Mouse (Mus musculus) layer of hippocampus, adult 9-10 months (tissue): ENCODE data around the gene Telo2.
"Not testable (repeated sequence)": the region's sequence is repeated elsewhere in the genome, so short reads cannot be mapped to it uniquely, and the experiment has no call there.

Experiments
- DNase-seq: peaks from one replicate; pipeline ENCODE4 v3.0.0; 2022; ENCODE audit warnings: low spot score

The Telo2 gene

DNA sequence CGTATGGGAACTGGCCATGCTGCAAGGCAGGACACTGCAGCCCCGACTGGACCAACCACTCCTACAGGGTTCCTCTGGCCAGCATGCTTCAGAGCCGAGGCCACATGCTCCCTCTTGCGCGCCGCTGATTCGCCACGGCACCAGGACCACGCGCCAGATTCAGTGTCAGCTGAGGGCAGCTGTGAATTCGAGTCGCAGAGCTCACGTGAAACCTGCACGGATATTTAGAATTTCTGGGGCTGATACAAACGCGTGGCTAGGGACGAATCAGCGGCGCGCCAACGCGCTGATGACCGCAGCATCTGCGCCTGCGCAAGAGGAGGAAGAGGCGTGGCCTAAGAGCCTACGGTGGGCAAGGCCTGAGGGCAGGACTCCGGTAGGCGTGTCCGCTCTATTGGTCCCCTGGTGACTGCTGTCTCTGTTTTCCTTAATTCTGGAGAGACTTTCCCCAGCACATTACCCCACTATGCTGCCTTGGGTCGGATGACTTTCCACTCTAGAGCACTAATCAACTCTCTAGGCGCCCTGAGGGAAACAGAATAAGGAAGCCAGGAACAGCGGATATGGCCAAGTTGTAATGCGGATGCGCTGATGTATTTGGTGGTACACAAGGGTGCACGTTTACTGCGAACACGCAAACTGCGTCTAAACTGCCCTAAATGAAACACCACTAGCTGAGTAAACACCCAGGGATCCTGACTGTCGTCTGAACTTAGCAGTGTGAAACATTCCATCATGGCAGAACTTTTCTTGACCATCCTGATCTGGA, at the start of gene Telo2:
Gene Telo2, minus strand, starts transcription at position 304 of the 769 bp plus-strand sequence.
- DNase-seq = peak; percentile 78

DNA sequence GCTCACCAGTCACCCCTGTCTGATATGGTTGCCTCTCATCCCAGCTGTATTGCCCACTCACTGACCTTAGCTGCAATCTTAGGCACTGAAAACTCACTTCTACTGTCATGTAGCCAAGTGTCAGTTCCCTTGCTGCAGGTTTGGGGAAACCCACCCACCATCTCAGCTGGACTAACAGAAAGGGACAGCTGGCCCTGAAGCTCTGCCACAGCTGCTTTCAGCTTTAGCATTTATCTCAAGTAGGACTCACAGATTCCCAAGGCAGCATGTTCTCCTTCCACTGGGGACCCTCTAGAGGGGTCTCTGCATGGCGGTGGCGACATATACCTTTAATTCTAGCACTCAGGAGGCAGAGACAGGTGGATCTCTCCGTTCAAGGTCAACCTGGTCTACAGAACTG, 49.0 kb upstream of the Telo2 start:
- DNase-seq = no peak

DNA sequence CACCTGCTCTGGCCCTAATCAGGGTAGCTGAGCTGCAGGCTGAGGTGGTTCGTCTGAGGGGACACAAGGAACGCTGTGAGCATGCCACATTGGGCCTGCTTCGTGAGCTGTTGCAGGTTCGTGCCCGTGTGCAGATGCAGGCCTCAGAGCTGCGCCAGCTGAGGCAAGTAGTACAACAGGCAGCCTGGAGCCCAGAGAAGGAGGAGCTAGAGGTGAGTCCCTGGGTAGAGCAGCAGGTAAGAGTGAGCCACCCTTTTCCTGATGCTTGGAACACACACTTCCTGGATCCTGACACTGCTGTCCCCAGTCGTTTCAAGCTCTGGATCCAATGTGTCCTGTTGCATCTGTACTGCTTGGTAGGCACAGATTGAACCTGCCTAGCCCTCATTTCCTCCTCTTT, 47.6 kb upstream of the Telo2 start:
- no peak for DNase-seq

DNA sequence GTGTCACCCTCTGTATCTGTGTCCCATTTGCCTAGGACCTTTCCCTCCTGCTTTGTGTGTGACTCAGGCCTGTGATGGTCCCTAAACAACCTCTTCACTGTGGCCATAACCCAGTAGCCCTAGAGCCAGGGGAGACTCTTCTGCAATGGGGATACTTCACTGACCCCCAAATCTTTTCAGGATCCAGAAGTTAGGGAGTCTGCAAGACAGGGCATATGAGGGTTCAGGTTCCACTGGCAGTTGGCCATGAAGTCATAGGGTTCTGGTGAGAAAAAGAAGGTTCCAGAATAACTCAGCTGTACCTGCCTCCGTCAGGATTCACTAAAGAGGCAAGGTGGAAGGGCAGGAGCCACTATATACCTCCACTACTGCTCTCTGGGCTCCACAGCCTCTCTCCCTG, 46.4 kb upstream of the Telo2 start, which contains the start of gene Ccdc154:
Gene Ccdc154, plus strand, starts transcription at position 301 of the 400 bp plus-strand sequence.
- DNase-seq = no peak

DNA sequence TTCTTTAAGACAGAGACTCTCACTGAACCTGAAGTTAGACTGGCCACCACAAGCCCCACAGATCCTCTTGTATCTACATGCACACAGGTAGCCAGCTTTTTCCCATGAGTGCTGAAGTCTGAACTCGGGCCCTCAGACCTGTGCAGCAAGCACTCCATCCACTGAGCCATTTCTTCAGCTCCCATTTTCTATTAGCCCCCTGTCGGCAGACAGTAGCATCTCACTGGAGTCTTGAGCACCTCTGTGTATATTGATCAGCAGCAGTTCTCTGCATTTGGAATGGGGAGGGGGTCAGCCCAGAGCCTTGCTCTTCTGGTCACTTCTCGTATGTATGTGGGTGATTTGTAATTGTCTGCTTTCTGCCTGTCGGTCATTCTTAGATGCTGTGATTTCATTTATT, 24.2 kb upstream of the Telo2 start:
- no peak for DNase-seq

DNA sequence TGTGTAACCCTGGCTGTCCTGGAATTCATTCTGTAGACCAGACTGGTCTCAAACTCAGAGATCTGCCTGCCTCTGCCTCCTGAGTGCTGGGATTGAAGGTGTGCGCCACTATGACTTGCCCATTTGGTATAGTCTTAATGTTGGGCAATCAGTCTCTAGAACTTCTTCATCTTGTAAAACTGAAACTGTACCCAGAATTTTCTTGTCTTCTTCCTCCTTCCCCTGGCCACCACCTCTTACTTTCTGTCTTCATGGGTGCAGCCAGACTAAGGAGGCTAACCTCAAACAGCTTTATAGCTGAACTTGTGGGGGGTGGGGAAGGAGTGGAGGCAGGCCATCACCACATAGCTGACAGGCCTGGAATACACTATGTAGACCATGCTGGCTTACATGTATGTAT, 23.0 kb upstream of the Telo2 start:
- no peak for DNase-seq

DNA sequence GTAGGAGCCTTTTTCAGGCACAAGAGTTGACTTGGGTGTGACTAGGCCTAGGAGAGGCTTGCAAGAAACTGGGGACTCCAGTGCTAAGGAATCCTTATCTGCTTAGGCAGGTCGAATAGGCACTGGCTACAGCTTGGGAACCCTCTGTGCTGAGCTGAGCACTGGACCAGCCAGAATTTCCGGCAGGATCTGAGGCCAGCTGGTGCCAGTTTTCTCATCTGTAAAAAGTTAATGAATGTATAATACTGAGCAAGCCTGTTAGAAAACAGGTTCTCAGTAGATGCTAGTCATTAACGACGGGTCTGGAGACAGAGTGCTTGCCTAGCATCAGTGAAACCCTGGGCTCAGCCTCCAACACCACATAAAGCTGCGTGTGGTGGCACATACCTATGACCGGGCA, 19.9 kb upstream of the Telo2 start:
- no peak for DNase-seq

DNA sequence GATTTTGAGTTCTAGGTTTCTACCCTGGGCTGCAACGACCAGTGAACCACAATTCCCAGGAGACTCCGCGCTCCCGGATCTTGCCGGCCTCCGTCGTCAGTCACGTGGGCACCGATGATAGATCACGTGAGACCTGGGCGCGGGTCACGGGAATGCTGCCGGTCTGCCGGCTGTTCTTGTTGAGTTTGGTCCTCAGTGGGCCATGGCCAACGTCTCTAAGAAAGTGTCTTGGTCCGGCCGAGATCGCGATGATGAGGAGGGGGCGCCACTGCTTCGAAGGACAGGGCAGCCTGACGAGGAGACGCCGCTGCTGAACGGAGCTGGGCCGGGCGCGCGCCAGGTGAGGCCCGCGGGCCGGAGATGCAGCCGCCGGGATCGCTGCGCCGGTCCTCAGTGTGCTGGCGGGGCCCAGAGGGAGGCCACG, 17.5 kb upstream of the Telo2 start, which contains the start of gene Clcn7:
Gene Clcn7, plus strand, starts transcription at position 117 of the 424 bp plus-strand sequence.
- peak; percentile 84 for DNase-seq

DNA sequence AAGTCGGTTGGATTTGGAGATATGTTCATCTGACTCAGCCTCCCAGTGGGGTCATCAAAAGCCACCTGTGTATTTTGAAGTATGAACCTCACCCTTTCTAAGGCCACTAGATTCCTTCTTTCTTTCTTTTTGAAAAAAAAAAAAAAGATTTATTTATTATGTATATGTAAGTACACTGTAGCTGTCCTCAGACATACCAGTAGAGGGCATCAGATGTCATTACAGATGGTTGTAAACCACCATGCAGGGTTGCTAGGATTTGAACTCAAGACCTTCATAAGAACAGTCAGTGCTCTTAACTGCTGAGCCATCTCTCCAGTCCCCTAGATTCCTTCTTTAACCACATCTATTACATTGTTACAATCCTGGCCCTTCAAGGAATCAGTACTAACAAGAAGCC, 14.3 kb upstream of the Telo2 start:
- DNase-seq = no peak

DNA sequence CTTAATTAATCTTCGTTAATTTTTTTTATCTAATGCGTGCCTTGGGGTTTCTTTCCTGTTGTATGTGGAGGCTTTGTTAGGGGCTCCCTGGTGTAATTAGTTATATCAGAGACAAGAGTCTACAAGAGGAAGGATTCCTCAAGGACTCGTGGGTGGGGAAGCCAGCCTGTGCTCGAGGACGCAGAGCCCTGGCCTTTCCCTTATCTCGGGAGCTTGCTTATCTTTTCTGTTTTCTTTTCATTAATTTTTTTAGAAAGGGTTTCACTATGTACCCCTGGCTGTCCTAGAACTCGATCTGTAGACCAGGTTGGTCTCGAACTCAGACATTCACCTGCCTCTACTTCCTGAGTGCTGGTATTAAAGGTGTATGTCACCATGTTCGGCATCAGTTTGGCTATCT, 11.9 kb upstream of the Telo2 start:
- no peak for DNase-seq

DNA sequence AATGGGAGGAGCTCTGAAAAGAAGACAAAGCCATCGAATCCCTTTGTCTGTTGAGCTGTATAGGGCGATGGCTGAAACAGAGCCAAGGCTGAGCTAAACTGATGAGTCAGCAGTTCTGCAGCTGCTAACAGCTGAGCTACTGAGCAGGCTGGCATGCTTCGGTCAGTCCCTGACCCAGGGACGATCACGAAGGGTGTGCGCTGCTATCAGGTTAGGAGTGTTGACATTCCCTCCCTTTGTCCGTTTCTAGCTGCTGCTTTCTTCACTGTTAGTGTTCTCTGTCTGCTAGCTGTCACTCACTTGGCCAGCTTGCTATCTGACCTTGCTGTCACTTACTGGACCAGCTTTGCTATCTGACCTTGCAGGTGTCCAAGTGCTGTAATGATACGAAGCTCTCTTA, 11.3 kb upstream of the Telo2 start:
- no peak for DNase-seq

DNA sequence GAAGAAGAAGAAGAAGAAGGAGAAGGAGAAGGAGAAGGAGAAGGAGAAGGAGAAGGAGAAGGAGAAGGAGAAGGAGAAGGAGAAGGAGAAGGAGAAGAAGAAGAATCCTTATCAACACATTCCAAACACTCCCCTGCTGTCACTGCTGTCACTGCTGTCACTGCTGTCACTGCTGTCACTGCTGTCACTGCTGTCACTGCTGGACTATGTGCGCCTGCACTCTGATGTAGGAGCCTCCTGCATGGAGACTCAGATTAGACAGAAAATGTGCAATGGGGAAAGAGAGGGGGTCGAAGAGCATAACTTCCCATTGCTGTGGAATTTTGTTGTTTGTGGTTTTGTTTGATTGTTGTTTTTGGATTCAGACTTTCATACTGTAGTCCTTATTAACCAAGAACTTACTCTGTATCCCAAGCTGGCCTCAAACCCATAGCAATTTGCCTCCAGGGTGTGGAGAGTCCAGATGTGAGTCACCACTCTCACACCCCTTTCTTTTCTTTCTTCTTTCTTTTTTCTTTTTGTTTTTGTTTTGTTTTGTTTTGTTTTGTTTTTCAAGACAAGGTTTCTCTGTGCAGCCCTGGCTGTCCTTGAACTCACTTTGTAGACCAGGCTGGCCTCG, 9.8 kb upstream of the Telo2 start:
- DNase-seq = not testable (repeated sequence)

DNA sequence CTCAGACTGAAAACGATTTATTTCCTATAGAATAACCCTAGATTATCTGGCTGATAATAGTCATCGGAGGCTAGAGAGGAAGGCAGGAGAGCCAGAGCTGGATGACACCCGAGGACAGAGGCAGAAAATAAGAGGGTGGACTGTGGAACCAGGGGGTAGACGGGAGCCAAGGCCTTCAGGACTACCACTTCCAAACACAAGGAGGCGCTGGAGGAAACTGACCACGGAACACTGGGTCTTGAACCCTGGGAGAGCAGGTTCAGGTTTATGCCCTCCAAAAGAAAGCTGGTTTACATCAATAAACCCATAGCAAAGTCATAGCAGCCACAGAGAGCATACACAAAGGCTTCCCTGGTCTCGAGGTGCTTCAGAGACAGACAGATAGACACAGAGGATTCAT, 8.2 kb upstream of the Telo2 start:
- DNase-seq = no peak

DNA sequence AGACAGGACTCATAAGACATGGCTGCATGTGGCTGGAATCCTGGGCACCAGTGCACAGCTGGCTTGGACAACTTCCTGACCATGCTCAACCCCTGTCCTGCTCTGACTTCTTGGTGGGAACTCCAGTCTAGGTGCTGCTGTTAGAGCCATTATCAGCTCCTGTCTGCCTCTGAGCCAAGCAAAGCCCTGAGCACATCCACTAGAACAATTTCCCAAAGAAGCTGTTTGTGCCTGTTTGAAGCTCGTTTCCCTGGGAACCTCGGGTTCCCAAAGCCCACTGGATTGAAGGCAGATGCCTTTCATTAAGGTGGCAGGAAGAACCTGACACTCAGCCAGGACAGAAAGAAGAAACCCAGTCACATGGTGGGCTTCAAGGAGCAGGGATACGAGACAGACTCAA, 4.6 kb upstream of the Telo2 start, which contains the start of gene Ptx4:
Gene Ptx4, plus strand, starts transcription at position 355 of the 400 bp plus-strand sequence.
- DNase-seq = no peak

DNA sequence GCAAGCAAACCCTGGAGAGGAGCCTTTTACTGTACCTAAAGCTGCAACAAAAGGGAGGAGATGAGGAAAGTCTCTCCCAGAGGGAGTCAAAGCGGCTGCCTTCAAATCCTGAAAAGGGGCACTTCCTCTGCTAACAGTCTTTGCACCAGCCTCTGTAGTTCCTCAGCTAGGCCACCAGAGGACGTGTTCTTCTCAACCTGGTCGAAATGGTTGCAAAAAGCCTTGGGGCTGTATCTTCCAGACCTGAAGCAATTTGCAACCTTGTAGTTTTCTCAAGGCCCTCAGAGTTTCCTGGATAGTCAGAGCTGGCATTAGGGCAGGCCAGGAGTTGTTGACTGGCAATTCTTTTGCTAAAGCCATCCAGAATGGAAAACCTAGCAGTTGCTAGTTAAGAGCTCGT, 1.5 kb upstream of the Telo2 start:
- DNase-seq = no peak

DNA sequence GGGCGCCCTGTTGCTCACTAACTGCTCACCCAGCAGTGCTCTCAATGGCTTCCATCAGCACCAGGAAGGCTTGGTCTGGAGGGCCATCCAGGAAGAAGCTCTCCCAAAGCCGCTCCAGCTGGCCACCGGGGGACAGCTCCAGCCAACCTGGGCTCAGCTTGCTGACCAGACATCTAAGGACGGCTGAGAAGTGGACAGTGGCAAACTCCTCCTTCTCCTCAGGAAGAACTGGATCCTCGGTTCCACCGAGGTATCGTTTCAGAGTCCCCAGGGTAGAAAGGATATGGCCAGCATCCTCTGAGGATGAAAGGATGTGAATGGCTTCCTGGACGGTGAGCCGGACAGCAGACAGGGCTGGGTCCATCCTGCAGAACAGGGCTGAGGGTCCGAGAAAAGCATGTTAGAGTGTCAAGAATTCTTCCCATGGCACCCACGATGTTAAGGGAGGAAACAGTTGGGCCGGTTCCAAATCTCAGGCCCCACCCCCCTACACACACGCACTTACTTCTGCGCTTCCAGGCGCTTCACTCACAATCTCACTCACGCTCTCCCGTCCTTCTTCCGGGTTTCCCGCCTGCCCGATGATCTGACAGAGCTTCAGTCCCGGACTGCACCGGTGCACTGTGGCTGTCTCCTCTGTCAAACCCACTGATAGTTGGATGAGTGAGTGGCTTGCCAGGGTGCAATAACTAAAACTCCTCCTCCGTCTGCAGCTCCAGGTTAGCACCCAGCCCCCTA, 690 bp downstream of the Telo2 start:
- DNase-seq = no peak

DNA sequence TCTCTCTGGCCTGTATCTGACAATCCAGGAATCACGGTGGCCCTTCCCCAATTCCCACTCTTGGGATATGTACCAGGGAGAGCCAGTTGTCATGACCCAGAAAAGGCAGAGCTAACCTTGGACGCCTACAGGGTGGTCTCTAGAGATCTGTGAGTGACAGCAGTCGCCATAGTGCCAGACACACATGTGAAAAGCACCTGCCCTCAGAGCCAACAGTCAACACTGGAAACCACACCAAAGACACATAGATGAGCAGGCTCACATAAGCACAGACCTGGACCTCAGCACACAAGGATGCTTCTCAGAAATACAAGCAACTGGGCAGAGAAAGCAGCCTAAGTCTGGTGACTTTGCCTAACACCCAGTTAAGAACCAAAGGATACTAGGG, 3.4 kb downstream of the Telo2 start:
- no peak for DNase-seq

DNA sequence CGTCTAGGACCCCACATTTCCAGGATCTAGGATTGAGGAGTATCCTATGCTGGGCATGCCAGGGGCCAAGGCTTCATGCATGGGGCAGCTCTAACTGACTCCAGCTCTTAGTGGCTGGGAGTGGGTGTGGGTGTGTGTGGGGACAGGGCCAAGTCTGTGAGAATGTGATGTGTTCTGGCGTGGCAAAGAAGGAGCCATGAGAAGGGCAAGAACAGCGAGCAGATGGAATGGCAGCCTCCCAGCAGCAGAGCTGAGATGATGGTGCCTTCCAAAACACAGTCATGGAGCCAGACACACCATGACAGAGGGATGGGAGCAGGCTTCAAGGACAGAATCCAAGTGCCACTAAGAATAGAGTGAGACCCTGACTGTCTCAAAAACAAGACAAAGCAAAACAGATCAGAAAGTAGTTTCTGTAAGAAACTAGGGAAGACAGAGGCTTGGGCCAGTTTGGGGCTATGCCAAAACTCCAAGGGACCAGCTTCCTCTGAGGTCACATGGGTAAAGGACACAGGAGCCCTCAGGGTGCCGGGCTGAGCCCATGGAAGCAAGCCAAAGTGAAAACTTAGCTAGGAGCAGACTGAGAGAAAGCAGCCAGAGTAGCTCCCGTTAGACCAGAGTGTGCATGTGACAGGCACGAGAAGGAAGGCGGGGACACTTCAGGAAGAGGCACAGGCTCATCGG, 3.9 kb downstream of the Telo2 start:
- DNase-seq = no peak

DNA sequence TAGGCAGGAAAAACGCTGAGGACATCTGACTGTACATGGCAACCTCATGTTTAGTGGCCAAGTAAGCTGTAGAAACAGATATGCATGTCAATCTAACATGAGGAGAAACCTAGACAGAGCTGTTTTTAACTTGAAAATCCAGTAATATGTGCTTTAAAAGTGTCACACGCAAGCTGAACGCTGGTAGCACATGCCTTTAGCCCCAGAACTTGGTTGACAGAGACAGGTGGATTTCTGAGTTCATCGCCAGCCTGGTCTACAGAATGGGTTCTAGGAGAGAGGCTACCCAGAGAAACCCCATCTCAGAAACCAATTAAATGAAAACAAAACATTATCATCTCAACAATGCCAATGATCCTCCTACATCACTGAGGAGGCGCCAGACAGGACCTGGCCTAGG, 4.5 kb downstream of the Telo2 start:
- DNase-seq = no peak

DNA sequence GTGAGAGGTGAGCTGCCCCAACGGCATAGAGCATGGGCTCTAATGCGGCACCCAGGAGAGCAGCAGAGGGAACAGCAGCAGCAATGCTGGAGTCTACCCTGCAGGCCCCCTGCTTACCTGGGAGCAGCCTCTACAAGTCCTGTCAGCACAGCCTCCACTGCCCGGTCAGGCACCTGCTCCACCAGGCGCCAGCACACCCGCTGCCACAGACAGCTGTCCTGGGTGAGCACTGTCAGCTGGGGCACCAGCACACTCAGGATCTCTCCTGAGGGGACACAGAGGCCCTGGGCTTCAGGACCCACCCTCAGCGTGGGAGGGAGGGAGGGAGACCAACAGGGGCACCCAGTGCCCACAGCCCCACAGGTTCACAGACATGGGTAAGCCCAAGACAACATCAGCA, 5.2 kb downstream of the Telo2 start:
- DNase-seq = no peak

DNA sequence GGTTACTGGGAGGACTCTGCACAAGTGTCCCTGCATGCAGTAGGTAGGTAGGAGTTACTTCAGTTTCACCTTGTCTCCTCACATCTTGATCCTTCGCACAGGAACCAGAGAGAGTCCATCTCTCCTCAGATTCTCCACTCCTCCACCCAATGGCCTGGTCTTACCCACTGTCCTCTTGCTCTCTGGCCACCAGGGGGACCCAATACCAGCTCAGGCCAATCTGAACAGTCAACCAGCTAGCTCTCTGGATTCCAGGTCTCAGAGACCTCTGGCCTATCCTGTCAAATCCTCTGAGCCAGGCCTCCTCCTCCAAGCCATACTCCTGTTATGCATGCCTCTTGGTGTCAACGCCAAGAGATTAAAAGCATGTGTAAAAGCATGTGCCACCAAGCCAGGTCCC, 6.2 kb downstream of the Telo2 start:
- DNase-seq = no peak

DNA sequence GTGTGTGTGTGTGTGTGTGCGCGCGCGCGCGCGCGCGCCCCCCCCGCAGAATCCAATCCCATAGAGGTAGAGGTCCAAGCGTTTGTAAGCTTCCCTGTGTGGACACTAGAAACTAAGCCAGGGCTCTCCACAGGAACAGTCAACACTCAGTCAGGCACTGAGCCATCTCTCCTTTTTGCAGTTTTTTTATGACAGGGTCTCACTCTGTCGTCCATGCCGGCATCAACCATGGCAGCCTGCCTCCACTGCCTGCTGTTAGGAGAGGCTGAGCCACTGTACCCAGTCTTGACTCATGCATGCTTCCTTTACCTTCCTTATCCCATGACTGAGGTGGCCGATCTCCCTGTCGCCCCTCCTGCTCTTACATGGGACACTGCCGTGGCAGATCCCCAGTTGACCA, 8.0 kb downstream of the Telo2 start:
- DNase-seq = no peak
